Mouse (Mus musculus) kidney, adult 10 weeks (tissue): Measurements from ENCODE around the gene Gm28710. TPM values are rescaled to one million over a fixed set of nuclear protein-coding genes. Genes with fewer than 3 reads are reported as not detected.

Experiments
- polyA plus RNA-seq: library from polyadenylated mRNA; stranded (reverse); fragments of 350-450 nt; fragmentation: Illumina TruSeq; extraction: RNeasy Lipid Tissue Mini Kit (QIAGEN cat#74804); gene quantifications from one replicate; pipeline ENCODE4 v1.2.3, GENCODE M21; 2014; ENCODE audit warnings: low read depth, low replicate concordance

Gene Gm28710
- not detected for polyA plus RNA-seq

DNA sequence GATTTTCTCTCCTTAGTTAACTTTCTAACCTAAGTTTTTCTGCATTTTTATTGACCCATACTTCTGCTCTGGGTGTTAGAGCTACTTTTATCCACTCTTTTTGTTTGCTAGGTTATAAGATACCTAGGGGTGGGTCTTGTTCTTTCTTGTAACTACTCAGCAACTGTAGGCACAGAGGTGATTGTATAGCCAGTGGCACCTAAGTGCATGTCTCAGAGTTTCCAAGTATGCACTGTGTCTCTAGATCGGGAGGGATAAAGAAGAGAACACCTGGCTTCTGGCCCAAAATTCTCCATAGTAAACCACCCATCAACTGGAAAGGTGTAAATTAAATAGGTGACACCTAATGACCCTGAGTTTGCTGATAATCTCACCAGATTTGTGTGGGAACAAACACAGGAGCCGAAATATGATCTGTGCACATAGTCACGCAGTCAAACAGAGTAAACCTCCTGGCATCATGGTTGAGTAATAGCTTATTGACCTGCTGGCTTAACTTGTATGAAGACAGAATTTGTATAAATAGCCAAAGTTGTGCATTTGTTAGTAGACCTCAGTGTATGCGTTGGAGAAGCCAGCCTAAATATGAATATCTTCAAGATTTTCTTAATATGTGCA lies at the start of gene Gm28710:
TSS of gene Gm28710 (plus strand) at position 568 of the 618 bp plus-strand sequence.

Other genes with a start within 250 kb of the Gm28710 start
- 8.9 TPM for gene Hgf, start 238.3 kb upstream of the Gm28710 start, polyA plus RNA-seq